Comparison of ENCODE assay signal across 35 mouse cellular contexts in the genomic region with DNA sequence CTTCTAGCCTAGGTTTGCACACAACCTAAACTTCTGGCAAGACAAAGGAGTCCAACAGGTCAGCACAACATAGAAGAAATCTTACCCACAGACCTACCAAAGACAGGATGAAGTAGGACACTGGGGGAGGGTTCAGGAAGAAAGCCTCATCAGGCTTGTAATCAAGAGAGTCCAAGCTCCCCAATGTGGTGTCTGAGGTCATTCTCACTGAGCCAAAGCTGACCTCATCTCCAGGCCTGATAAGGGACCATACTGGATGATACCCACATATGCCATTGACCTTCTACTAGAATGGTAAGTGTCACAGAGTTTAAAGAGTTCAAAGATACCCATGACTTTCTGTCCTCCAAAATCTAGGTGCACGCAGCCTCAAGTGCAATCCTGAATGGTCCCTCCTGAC. TPM values are rescaled to one million over a fixed set of nuclear protein-coding genes. Genes with fewer than 3 reads are reported as not detected.
"Had no signal": no experiment of that assay in that cellular context is flagged by ENCODE, and none has a peak within 500 bp of the region (broad histone marks: within the 10 kb centered on the region; RNA-seq: fewer than 3 reads in every experiment).

No protein-coding gene starts in this region.

- H3K4me3 ChIP-seq: heart, embryonic 10.5 days; heart, embryonic 12.5 days; hindbrain, embryonic 13.5 days; hindbrain, embryonic 15.5 days; kidney, embryonic 15.5 days; left cerebral cortex, adult 2 months; limb, embryonic 10.5 days; limb, embryonic 12.5 days had no signal

- H3K27ac ChIP-seq: heart, embryonic 10.5 days; hindbrain, embryonic 13.5 days; hindbrain, embryonic 15.5 days; hindbrain, postnatal 0 days; kidney, embryonic 15.5 days; kidney, postnatal 0 days; left cerebral cortex, adult 2 months; limb, embryonic 10.5 days; limb, embryonic 12.5 days; liver, embryonic 14.5 days had no signal

- H3K36me3 ChIP-seq: heart, embryonic 10.5 days; heart, embryonic 12.5 days; hindbrain, embryonic 13.5 days; hindbrain, embryonic 15.5 days; kidney, embryonic 15.5 days; limb, embryonic 10.5 days; limb, embryonic 12.5 days had no signal

- ATAC-seq: hindbrain, postnatal 0 days; intestine, embryonic 16.5 days had no signal

- H3K9me3 ChIP-seq: heart, embryonic 10.5 days; heart, embryonic 12.5 days; hindbrain, embryonic 13.5 days; hindbrain, embryonic 15.5 days; kidney, embryonic 15.5 days; limb, embryonic 10.5 days; limb, embryonic 12.5 days had no signal

- H3K4me2 ChIP-seq: heart, embryonic 12.5 days; hindbrain, embryonic 13.5 days; hindbrain, embryonic 15.5 days; kidney, embryonic 15.5 days; limb, embryonic 12.5 days; liver, embryonic 11.5 days had no signal

- H3K27me3 ChIP-seq: hindbrain, embryonic 13.5 days; hindbrain, embryonic 15.5 days; kidney, embryonic 15.5 days; limb, embryonic 12.5 days had no signal

- DNase-seq: gastrocnemius, postnatal 14 days; gastrocnemius, postnatal 36 days; heart, adult 18-20 months; heart, postnatal 10 days; heart, postnatal 36 days; kidney, adult 11 months; kidney, adult 2 months; kidney, adult 9 months; kidney, postnatal 14 days; kidney, postnatal 36 days had no signal

- H3K9ac ChIP-seq: heart, embryonic 12.5 days; hindbrain, embryonic 13.5 days; hindbrain, embryonic 15.5 days; kidney, embryonic 15.5 days; limb, embryonic 12.5 days; liver, embryonic 14.5 days had no signal

- H3K4me1 ChIP-seq: heart, embryonic 10.5 days; hindbrain, embryonic 13.5 days; hindbrain, embryonic 15.5 days; kidney, embryonic 15.5 days; limb, embryonic 10.5 days; limb, embryonic 12.5 days had no signal

RNA-seq across cellular contexts. Expression of gene Gstm3, which starts 5.2 kb away (rescaled TPM):
- total RNA-seq: gastrocnemius, adult 18-20 months; gastrocnemius, adult 8-10 months; gastrocnemius, postnatal 14 days; gastrocnemius, postnatal 36 days; heart, adult 18-20 months; heart, adult 8-10 months; heart, postnatal 10 days; heart, postnatal 36 days; hematopoietic stem cell, adult 5-6 weeks; hindbrain, postnatal 0 days; layer of hippocampus, adult 18-20 months; layer of hippocampus, postnatal 10 days; layer of hippocampus, postnatal 25 days; left cerebral cortex, adult 2 months; left cerebral cortex, postnatal 14 days; left cerebral cortex, postnatal 36 days had no signal
- polyA plus RNA-seq: heart, embryonic 12.5 days; heart, embryonic 14.5 days; hindbrain, embryonic 11.5 days; hindbrain, embryonic 13.5 days; limb, embryonic 10.5 days; limb, embryonic 12.5 days; limb, embryonic 14.5 days had no signal

RNA-seq across cellular contexts. Expression of gene Gstm6, which starts 30.7 kb away (rescaled TPM):
- total RNA-seq: hematopoietic stem cell, adult 5-6 weeks had no signal
